Mouse (Mus musculus) adipocyte (in vitro differentiated cells): ENCODE results near the gene Phf5a.

Experiments
- DNase-seq: peaks from one replicate; pipeline ENCODE4 v3.0.0-alpha.2; 2016; ENCODE audit warnings: low spot score

The Phf5a gene

DNA sequence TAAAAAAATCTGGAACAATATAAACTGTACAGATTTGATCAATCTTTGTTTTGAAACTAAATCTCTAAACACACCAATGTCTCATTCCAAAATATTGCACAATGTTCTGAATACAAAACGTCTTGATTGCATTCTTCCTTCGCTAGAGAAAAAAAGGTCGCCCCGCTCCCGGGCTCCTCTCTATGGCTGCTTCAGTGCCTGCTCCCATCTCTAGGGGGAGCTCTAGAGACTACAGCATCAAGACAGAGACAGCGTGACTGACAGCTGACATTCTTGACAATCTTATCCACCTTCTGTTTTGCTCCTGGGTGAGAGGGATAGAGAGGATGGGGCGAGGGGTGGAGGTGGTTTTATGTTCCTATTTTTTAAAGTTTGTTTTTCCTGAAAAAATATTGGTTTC is 23.4 kb downstream of the Phf5a start:
- DNase-seq: peak; percentile 83

DNA sequence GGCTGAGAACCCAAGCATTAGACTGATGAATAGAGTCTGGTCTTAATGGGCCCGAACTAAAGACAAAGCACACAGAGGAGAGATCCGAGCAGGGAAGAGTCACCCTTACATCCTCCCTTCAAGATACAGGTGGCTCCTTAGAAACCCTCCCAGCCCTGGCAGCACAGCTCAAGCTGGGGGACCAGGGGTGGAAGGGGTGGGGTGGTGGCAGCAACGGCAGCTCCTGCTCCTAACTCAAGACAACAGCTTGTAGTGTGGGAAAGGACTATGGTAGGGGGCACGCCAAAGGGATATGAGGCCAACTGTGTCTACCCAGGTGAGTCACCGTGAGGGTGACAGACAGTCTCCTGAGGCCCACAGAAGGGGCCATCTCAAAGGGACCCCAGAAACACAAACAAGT is 23.9 kb downstream of the Phf5a start:
- no peak for DNase-seq

DNA sequence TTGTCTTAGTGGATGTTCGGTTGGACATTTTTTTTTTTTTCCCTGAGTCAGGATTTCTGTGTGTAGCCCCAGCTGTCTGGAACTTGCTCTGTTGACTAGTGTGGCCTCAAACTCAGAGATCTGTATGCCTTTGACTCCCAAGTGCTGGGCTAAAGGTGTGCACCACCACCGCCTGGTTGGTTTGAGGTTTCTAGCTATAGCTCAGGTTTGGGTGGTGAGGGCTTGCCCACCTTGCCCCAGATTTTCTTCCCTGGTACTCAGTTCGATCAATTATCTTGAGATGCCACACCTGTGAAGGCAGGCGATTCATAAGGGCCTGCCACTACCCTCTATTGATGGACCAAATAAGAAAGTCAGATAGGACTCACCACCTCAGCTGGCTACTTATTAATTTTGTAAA is 24.6 kb downstream of the Phf5a start:
- no peak for DNase-seq

DNA sequence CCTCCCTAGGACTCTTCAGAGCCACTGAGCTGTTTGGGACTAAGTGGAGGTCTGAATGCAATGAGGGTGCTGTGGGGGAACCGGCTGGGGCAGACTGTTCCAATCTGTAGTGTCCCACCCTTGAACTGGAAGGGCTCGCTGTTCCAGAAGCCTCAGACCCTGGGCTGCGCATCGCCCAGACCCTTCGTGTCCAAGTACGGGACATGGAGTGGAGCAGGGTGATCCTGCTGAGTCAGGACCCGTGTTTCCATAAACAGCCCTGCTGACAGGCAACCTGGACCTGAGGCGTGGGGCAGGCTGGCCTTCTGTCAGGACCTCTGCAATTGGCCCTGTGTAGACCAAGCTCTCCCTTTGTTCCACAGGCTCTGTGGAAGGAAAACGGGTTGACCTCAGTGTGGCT is 25.0 kb downstream of the Phf5a start:
- no peak for DNase-seq

DNA sequence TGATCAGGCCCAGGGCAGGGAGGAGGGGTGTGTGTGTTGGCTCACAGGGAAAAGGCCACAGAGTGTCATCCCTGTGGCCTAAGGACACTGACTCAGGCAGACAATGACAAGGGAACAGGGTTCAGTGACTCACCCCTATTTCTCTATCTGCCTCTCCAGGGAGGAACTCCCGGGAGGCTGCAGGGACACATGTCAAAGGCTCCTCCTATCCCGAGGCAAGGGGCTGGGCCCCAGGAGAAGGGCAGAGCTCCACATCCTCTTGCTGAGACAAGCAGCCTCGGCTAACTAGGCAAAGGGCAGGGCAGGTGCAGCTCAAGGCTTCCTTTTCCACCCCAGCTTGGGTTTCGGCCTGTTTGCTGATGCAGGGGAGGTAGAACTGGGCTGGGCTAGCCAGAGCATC is 26.0 kb downstream of the Phf5a start:
- DNase-seq: peak; percentile 77

DNA sequence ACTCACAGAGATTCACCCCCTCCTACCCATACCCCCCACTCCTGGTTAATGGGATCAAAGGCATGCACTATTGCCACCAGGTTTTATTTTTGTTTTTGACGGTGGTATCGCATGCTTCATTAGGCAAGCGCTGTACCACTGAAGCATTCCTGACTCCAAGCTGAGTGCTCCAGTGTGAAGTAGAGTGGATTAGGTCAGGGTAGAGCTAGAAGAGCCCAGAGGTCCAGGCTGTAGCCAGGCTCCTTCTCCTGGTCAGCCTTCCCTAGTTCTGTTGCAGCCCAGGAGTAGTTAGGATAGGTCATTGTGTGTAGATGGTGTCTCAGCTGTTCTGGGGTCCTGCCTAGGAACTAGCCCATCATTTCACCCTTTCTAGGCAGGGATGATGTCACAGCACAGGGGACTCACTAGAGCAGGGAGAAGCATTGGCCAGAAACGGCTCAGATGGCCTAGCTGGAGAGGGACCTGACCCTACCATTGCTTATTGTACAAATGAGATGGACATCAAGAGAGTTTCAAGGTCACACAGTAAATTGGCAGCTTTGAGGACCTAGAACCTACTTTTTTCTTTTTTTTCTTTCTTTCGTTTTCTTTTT is 26.6 kb downstream of the Phf5a start:
- no peak for DNase-seq

DNA sequence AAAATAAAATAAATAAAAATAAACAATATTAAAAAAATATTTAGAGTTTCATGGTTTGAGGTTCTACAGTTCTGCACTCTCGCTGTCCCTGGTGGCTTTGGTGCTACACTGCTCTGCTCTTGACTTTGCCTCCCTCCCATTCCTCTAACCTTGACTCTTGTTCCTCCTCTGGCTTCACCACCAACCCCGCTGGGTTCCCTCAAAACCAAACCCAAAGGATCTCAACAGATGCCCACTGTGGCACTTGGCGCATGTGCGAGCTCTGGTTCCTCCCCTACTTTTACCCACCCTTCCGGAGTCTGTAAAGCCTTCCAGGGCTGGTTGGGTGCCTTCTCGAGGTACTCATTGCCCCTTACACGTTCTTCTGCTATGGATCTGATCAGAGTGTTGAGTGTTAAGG is 29.4 kb downstream of the Phf5a start:
- no peak for DNase-seq

DNA sequence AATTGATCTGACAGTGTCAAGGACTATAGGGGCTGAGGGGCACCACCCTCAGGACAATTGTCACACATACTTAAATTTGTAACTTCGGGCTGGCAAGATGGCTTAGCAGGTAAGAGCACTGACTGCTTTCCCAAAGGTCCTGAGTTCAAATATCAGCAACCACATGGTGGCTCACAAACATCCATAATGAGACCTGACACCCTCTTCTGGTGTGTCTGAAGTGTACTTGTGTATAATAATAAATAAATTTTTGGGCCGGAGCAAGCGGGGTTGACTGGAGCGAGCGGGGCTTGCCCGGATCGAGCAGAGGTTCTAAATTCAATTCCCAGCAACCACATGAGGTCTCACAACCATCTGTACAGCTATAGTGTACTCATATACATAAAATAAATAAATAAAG is 31.4 kb downstream of the Phf5a start:
- DNase-seq: no peak

DNA sequence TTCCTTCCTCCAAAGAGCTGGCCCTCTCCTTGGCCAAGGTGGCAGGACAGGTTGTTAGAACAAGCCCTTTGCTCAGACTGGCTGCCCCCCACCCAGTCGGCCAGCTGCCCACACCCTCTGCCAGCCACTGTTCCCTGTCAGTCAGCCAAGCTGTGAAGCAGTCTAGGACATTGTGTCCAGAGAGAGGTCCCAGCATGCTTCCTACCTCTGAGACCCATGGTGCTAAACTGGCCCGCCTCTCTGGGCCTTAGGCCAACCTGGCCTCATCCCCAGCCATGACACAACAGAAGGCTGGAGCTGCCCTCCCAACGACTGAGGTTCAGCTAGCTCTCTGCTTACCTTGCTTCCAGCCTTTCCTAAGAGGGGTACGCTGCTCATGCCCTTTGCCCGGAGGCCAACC is 32.1 kb downstream of the Phf5a start:
- peak; percentile 95 for DNase-seq

DNA sequence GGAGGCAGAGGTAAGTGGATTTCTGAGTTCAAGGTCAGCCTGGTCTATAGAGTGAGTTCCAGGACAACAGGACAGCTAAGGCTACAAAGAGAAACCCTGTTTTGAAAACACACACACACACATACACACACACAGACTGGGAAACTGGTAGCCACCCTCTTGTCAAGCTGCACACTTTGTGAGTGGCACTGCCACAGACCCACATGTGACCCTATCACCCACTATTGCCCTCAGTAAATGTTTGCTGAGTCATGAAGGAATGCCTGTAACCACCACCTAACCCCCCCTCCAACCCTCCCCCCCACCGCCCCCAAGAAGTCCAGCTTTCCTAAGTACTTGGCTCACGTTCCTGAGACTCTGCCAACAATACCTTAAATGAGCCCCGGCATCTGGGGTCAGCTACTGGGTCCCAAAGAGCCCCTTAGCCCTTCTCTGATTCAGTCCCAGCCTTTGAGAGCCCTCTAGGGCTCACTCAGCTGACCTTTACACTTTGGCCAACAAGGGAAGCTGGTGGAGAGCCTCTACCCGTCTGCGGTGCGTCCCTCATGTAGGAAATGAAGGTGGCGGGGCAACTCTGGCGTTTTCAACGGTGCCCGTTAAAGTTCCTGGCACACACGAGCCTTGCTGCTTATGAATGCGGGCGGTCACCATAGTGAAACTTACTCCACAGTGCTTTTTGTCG is 33.0 kb downstream of the Phf5a start:
- no peak for DNase-seq

DNA sequence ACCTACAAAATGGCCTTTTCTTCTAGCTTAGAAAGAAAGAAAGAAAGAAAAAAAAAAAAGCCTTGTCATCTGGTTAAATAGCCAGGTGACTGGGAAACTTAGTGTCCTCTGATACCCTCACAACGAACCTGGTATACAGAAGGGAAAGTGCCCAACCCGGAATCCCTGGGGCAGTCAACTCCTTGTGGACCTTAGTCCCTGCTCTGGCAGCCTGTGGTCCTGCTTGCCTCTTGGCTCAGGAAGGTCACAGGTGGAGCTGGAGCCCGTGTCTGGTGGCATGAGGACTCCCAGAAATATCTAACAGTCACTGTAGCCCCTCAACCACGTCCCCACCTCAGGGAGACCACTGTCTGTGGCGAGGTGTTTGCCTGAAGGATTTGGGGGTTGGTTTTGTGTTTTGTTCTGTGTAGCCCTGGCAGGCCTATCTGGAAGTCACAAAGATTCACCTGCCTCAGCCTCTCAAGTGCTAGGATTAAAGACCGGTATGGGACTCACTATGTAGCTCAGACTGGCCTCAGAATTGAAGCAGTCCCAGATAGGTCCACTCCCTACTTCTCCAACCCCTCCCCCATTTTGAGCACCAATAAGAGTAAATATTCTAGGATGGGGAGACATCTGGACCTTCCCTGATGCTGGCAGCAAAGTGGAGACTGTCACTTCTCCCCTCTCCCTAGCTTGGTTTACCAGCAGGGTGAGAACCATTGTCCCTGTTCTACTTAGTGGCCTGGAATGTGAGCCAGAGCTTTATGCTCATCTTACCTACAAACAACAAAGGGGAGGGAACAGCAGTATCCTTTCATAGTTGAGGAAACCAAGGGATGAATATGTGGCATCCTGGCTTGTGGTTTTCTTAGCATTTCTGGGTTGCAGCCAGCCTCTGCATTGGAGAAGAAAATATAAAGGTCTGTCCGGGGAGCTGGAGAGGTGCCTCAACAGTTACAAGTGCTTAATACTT is 34.5 kb downstream of the Phf5a start:
- no peak for DNase-seq

DNA sequence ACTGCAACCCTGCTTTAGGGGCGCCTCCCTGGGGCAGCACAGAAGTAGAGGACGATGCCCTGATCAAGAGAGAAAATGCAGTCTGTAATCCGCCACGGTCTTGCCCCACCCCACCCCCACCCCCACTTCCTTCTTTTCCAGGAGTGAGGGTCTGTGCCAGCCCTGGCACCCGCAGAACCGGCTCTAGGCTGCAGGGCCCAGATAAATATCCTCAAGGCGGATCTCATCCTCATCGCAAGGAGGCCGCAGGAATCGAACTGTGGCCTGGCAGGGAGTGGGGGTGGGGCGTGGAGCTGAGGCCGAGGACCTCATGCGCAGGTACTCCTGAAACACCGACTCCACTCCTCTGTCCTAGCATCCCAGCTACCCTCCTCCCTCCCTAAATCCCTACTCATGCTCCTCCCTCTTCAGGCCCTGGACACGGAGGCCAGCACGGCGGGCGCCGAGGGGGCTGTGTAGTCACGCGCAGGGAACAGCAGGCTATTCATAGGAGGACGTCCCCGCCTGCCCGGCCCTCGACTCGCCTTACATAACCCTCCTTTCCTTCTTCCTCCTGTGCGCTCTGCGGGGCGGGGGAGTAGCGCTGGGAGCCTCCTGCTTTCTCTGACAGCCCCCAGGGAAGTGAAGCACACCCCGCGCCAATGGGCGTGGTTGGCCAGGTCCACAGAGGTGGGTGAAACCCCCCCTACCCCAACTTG is 35.4 kb downstream of the Phf5a start:
- no peak for DNase-seq

DNA sequence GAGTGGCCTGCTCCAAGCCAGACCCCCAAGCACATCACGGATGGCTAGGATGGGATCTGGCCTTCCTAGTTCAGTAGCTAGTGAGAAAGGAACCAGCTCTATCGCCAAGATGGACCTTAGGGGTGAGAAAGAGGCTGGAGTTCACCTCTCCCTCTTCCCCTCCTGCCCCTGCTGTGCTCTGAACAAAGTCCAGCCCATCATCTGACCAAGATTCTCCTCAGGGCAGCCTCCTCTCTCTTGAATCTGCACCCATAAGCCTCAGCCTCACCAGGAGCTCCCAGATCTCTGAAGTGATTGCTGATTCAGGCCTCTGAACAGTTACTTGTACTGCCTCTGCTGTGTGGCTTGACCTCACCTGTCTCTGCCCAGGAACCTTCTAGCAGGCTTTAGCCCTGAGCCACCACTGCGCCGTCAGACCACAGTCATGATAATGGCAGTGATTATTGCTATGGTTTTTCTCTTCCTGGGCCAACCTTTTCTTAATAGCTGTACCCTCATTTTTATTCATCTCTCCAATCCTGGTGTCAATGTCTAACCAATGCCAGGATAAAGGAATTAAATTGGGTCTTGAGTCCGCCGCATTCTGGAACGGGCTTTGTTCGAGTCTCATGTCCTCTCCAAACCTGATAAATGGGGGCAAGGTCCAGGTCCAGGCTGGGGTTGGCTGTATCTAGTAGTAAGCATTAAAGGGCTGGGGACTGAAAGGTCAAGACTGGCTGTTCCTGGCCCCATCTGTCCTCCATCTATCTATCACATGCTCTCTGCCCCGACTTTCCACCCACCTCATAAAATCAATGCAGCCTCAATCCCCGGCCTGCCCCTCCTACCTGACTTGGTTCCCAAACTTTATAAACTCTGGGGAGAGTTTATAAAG is 36.5 kb downstream of the Phf5a start:
- no peak for DNase-seq

DNA sequence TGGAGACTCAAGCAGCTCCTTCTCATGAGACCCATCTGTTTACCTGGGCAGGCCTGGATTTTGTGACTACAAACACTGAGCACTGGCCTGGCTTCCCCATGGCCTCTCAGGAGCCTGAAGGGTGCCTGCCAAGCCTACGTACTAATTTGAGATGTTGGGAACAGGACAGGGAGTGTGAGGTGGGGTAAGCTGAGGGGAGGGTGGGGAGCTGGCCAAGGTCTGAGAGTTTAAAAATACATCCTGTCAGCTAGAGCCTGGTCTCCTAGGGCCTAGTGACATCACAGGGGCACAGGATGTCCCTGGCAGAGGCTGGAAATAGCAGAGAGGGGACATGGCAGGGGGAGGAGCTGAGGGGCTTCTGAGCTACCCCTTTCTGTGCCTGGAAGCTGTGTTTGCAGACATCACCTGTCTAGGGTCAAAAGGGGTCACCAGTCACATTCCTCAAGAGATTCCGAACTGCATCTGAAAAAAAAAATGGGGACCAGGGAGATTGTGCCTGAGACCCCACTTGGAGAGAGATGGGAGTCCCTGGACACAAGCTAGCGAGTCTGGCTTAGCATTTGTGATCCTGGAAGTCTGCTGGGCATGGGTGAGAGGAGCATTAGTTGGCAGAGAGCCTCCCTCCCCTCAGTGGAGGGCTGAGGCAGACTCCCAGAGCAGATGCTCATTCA is 37.4 kb downstream of the Phf5a start:
- no peak for DNase-seq

DNA sequence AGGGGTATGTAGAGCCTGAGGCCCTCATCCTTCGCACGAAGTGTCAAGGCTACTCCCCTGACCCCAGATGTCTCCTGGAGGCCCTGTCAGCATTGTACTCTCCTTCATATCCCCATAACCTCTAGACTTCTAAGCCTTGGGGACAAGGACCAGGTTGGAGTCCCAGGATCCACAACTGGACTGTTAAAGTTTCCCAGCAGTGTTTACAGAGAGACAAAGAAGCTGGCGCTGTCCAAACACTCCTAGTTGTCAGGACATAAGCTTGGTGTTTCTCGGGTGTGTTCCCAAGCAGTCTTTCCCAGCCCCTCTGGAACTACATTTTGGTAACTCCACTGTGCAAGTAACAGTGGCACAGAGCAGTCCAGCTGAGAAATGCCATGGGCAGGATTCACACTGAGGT is 38.2 kb downstream of the Phf5a start:
- peak; percentile 31 for DNase-seq

DNA sequence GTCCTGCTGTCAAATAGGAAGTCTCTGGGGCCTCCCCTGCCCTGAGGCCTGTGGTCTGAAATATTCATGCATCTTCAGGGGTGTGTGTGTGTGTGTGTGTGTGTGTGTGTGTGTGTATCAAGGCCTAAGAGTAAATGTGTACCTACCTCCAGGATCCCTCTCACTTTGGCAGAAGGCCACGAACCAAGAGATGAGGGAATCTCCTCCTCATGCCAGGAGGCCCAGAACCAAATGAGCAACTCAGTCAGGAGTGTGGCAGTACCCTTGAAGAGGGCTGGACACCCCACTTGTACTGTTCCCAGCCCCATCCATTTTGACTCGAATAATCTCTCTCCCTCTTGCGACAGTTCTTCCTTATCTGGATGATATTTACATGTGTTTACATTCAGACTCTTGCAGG is 39.5 kb downstream of the Phf5a start:
- no peak for DNase-seq

DNA sequence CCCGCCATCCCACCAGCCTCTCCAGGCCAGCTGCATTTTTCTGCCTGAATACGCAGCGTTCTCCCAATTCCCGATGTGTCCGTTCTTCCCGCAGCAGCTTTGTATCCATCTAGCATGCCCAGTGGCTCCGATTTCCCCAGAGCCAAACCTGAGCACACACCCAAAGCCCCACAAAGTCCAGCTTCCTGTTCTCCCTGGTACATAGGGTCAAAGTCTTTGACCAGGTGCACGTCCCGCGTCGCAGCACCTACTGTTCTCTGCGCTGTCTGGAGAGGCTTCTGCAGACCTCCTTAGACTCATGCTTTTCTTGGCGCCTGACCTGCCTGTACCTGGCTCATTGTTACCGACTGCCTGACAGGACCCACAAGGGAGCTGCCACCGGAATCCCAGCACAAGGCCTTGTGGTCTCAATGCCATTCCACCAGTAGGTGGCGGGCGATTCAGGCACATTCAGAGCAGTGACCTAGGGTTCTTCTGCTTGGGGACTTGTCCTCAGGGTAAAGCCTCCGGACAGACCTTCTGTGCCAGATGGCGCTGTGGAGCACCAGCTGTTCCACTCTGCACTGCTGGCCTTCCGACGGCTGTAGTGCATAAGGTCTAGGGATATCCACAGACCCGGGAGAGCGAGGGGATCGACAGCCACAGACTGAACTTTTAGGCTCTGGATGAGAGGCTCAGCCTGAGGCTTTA is 40.4 kb downstream of the Phf5a start:
- peak; percentile 95 for DNase-seq

DNA sequence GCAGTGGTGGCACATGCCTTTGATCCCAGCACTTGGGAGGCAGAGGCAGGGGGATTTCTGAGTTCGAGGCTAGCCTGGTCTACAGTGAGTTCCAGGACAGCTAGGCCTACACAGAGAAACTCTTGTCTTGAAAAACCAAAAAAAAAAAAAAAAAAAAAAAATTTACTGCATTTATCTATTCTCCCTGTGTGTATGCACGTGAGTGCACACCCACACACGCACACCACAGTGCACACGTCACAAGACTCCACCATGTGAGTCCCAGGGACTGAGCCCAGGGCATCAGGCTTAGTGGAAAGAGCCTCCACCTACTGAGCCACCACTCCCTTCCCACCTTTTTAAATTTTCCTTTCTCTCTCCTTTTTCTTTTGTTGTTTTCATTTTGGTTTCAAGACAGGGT is 41.2 kb downstream of the Phf5a start:
- no peak for DNase-seq

DNA sequence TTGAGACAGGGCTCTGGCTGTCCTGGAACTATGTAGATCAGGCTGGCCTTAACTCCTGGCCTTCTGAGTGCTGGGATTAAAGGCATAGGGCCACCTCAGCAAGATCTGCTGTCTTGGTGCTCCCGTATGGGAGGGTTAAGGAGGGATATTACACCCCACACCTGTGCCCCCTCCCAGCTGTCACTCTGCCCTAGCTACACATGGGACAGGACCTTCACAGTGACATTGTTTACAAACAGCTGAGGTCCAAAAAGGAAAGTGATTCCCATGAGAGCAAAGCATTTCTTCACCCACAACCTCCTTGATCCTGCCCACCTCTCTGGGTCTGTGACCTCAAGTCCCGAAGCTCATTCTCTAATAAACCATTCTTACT is 42.5 kb downstream of the Phf5a start:
- DNase-seq: no peak

DNA sequence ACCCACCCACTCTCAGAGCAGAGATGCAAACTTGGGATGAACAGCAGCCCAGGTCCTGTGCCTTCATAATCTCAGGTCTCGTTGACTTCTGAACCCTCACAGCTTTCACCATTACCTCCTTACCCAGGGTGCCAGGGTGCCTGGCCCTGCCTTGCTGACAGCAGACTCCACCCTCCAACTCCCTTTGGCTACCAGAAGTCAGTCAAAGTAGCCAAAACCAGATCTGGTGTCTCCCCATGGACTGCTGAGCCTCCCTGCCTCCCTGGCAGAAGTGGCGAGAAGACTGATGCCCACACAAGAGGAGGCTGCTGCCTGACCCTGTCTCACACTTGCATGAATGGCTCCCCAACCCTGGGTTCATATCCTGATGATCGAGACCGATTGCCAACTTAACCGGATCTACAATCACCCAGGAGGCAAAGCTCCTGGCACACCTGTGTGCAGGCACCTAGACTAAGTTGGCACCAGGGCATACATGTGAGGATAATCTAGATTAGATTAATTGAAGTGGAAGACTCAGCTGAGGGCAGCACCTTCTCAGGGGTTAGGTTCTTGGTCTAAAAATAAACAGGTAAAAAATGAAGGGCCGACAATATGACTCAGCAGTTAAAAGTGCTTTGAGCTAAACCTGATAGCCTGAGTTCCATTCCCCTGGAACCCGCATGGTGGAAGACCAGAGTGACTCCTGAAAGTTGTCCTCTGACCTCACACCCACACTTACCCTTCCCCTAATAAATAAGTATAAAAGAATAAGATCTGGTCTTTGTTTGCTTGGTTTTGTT is 43.1 kb downstream of the Phf5a start:
- no peak for DNase-seq
